Mouse (Mus musculus) mouse trophoblast stem cell (cell line): ENCODE measurements around the gene Gucd1.
"Not testable (repeated sequence)": the region's sequence is repeated elsewhere in the genome, so short reads cannot be mapped to it uniquely, and the experiment has no call there.

ENCODE experiments used
- in situ Hi-C, 2 experiments: fragments of 300-500 bp; cut with MseI, MboI; formaldehyde crosslinking; loops; 2 replicates in 1 of 2; 3 replicates in 1 of 2; pipeline ENCODE4 v1.15.1; 2025

The Gucd1 gene

GRCm38 (mm10) chr10:75390156-75390555, 127.6 kb downstream of the Gucd1 start:
- in situ Hi-C loops = no loop called here

DNA sequence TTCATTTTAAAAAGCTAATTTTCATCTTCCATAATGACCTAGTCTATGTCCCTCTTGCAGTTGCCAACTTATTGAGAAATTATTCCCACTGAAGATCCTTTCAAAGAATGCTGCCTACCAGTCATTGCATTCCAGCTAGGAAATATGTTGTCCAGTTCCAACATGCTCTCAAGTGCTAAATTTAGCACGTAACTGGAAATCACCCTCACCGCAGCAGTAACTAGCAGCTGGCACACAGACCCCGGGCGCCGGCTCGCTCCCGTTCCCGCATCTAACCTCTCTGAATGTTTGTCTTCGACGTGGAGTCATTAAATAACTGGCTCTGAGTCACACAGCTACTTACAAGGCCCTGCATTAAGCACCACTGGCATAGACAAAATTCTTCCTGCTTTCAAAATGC, 139.1 kb downstream of the Gucd1 start:
- in situ Hi-C loops = no loop called here

DNA sequence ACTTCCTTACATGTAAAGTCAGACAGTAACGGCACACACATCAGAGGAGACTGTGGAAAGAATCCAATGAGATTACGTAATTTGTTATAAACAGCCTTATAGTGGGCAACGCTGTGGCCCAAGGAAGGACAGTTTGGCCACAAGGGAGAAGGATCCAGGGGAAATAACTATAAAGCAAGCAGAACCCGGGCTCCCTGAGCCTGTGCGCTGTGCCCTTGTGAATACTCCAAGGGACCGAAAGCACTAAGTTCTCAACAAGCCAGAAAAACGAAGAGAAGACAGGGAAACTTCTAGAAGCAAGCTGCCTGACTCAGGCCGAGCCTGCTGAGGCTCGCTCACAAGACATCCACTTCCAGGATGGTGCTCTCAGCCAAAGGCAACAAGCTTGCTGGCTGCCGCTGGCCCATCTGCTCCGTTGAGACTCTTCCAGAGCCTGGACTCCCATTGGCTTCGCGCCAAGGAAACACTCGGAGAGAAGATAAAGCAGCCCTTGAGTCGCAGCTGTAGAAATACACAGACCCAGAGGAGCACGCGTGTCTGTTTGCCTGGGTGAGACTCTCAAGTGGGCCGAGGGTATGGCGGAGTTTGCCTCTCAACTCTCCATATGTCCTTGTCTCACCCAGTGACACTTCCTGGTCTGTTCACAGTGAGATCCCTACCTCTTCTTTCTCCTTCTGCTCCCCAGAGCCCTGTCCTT, 144.0 kb downstream of the Gucd1 start:
- in situ Hi-C loops = not testable (repeated sequence)

- in situ Hi-C loops = no loop called here
Measured at GRCm38 (mm10) chr10:75365231-75365633, 152.5 kb downstream of the Gucd1 start.

GRCm38 (mm10) chr10:75364796-75365195, 153.0 kb downstream of the Gucd1 start:
- in situ Hi-C loops = no loop called here

DNA sequence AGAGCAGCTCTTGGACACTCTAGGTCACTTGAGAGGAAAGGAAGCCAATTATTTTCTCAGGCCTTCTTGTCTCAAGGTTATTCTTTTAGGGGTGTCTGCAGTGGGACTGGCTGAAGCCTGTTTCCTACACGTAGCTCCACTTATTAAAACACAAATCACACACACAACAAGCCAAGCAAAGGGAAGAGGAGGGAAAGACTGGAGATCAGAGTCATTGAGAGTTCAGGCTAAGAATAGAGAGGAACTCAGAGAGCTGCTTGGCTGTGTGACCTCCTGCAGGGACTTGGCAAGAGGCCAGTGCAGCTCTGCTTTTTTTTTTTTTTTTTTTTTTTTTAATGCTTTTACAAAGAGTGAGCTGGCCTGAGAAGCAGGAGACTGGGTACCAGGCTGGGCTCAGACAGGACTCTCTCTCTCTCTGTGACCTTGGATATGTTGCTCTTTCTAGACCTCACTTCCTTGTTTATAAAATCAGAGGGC, 153.5 kb downstream of the Gucd1 start:
- in situ Hi-C loops = not testable (repeated sequence)

- in situ Hi-C loops = no loop called here
Measured at GRCm38 (mm10) chr10:75355341-75355740, 162.4 kb downstream of the Gucd1 start.

GRCm38 (mm10) chr10:75353838-75354241, 163.9 kb downstream of the Gucd1 start:
- in situ Hi-C loops = not testable (repeated sequence)

GRCm38 (mm10) chr10:75352541-75352940, 165.2 kb downstream of the Gucd1 start:
- in situ Hi-C loops = no loop called here

- in situ Hi-C loops = no loop called here
Measured at GRCm38 (mm10) chr10:75350564-75350963, 167.2 kb downstream of the Gucd1 start.

- in situ Hi-C loops = no loop called here
Measured at GRCm38 (mm10) chr10:75345265-75345664, 172.5 kb downstream of the Gucd1 start.

DNA sequence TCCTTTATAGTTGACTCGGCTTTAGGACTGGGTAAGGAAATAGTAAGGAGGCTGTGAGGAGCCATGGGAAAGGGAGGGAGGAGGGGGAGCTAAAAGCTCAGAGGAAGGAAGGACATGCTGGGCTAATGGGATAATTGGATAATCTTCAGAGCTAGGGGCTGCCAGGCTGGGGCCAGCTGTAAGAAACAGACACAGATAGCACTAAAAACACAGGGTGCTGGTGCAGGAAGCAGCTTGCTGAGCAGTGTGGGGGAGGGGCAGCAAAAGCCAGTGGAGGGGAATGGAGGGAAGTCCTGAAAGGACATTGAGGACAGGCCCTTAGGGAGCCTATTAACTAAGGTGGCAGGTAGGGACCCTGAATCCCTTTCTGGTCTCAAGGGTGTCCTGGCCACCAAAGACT, 173.2 kb downstream of the Gucd1 start:
- in situ Hi-C loops = not testable (repeated sequence)

- in situ Hi-C loops = no loop called here
Measured at GRCm38 (mm10) chr10:75341936-75342335, 175.8 kb downstream of the Gucd1 start.

DNA sequence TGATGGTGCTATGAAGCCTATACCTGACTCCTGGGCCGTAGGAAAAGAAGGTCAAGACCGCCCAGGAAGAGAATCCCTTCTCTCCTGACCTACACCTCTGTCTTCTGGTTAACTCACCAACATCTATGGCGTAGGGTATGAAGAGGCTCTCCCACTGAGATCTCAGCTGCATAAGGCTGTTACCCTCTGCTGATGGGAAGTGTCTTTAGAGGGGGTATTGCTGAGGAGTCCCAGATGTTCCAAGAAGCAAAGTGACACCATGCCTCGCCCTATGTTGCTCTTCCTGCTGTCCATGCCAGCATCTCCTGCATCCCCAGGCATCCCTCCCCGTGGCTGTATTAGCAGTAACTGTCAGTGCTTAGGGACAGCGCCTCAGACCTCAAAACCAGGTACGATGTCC, 178.4 kb downstream of the Gucd1 start:
- in situ Hi-C loops = no loop called here

- in situ Hi-C loops = no loop called here
Measured at GRCm38 (mm10) chr10:75338852-75339251, 178.9 kb downstream of the Gucd1 start.

GRCm38 (mm10) chr10:75337231-75337630, 180.5 kb downstream of the Gucd1 start:
- in situ Hi-C loops = no loop called here

DNA sequence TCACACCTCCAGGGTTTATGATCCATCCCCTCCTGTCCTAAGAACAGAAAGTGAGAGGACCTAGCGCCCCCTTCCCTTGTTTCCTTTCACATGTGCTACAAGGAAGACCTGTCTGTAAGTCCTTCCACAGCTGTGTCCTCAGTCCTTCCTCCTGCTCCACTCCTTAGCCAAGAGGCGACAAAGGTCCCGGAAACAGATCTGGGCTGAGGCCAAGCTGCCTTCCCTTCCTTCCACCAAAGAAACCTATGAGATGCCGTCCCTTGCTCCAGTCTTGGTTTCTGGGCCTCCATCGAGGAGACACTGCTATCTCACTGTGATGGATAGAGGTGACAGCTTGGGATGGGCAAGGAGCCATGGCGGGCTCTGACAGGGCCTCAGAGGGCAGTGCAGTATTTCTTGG, 182.7 kb downstream of the Gucd1 start:
- in situ Hi-C loops = no loop called here

DNA sequence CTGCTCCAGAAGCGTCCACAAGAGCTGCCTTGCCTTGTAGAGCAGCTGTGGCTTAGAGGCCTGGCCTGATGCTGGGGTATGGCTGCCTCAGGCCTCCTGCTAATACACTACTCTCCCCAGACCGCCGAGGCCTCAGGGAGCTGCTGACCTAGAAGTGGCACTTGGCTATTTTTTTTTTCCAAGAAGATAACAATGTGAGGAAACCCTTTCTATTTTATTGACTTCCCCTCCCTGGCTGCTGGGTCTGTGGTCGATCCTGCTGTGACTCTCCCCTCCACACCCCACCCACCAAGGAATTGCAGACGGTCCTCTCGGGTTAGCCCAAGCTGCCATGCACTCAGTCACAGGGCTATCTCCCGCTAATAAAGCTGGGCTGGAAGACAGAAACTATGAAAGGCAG, 183.6 kb downstream of the Gucd1 start:
- in situ Hi-C loops = no loop called here

- in situ Hi-C loops = no loop called here
Measured at GRCm38 (mm10) chr10:75333176-75333776, 184.5 kb downstream of the Gucd1 start.

DNA sequence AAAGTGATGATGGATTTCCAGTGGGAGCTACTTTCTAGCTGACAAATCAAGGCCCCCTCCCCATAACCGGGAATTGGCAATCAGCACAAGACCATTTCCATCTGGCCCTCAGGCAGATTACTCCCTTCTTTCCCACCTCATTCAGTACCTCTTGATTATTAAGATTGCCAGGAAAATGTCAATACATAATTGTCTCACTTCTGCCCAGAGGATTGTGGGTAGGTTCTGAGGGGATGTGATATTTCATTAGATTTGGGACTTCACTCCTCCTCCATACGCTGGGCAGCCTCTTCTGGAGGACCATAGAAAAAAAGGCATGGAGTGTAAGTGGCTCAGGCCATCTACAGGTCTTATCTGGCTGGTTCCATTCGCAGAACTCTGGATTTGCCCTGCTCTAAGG, 185.5 kb downstream of the Gucd1 start:
- in situ Hi-C loops = no loop called here

GRCm38 (mm10) chr10:75328201-75328704, 189.5 kb downstream of the Gucd1 start:
- in situ Hi-C loops = loop anchor here in 1 of 2 experiments (10.0 kb wide), 1 partner anchor 107 kb away; no protein-coding TSS in a partner anchor

- in situ Hi-C loops = loop anchor here in 1 of 2 experiments (10.0 kb wide), 1 partner anchor 108 kb away; no protein-coding TSS in a partner anchor
Measured at GRCm38 (mm10) chr10:75327081-75327480, 190.7 kb downstream of the Gucd1 start.

- in situ Hi-C loops = loop anchor here in 1 of 2 experiments (10.0 kb wide), 1 partner anchor 108 kb away; no protein-coding TSS in a partner anchor
Measured at GRCm38 (mm10) chr10:75326553-75326952, 191.2 kb downstream of the Gucd1 start.
